Mouse (Mus musculus): ENCODE measurements around the gene Tmem59l.

DNA sequence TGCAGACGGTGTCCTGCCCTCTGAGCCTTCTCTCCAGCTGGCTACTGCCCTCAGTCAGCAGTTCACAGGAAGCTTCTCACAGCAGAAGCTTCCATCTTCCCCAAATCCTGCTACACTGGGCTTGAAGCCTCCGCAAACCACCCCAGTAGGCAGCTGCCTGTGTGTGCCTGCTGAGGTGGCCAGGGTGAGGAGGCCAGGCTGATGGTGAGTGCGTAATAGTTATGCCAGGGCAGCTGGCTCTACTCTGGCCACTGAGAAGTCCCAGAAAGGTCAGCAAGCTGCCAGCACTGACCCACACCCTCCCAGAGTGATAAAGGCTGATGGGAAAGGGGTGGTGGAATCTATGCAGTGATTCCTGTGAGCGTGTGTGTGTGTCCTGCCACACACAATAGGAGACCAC, 20.9 kb downstream of the Tmem59l start:
- TF ChIP-seq CTCF (IDR thresholded peaks at IDR 0.05; ENCODE audit: insufficient read depth, low read length) (no peak), POLR2A (IDR thresholded peaks at IDR 0.05; ENCODE audit: borderline replicate concordance, extremely low read depth, low read depth, low read length) (no peak)
